Mouse (Mus musculus): ENCODE measurements around the gene 2900026A02Rik. TPM values are rescaled to one million over a fixed set of nuclear protein-coding genes. Genes with fewer than 3 reads are reported as not detected.

Gene 2900026A02Rik
- polyA plus RNA-seq, 1 experiment: 29.0 TPM

DNA sequence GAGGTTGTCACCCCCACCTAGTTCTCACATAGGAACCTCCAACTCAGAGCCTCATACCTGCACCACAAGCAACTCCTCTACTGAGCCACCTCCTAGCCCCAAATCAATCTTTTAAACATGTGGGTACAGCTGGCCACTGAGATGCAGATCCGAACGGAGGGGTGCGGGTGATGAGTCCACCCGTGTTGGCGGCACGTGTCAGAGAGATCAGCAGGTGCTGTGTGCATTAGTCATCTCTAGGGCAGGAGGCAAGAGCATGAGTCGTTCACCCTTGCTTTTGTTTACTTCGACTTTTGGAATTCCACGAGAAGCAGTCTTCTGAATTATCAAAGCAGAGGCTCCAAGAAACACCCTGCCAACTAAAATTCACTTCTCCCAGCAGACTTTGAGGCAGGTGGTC, 16.8 kb downstream of the 2900026A02Rik start:
- no peak overlapping the region for H3K4me3 ChIP-seq (ENCODE audit: insufficient read depth, low read length)
- H3K27ac ChIP-seq (ENCODE audit: insufficient read depth, low read length): no peak overlapping the region
- TF ChIP-seq CTCF (IDR thresholded peaks at IDR 0.05; ENCODE audit: borderline replicate concordance, insufficient read depth, low read length) (no peak), POLR2A (IDR thresholded peaks at IDR 0.05; ENCODE audit: low read depth, low read length) (no peak)
- H3K4me1 ChIP-seq (ENCODE audit: control insufficient read depth, insufficient read depth, low read length): peaks cover 7% of the 10 kb centered on the region

DNA sequence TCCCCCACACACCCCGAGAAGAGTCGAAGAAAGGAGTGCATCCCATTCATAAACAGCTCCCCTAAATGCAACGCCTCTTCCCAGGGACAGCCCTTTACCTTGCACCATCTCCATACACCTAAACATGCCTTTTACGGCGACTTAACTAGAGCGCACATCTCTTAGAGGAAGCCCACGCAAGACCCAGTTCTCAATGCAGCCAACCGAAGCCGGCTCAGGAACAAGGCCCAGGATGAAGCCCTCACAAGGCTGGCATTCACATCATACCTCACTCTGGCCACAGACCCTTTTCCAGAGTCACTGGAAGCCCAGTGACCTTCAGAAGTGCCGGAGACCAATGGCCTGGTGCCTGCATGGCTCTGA, 21.3 kb downstream of the 2900026A02Rik start:
- no peaks in the 10 kb centered on the region for H3K4me1 ChIP-seq (ENCODE audit: control insufficient read depth, insufficient read depth, low read length)
- TF ChIP-seq POLR2A (IDR thresholded peaks at IDR 0.05; ENCODE audit: low read depth, low read length): no peak
- no peak for TF ChIP-seq CTCF (IDR thresholded peaks at IDR 0.05; ENCODE audit: borderline replicate concordance, insufficient read depth, low read length)
- no peak overlapping the region for H3K27ac ChIP-seq (ENCODE audit: insufficient read depth, low read length)

DNA sequence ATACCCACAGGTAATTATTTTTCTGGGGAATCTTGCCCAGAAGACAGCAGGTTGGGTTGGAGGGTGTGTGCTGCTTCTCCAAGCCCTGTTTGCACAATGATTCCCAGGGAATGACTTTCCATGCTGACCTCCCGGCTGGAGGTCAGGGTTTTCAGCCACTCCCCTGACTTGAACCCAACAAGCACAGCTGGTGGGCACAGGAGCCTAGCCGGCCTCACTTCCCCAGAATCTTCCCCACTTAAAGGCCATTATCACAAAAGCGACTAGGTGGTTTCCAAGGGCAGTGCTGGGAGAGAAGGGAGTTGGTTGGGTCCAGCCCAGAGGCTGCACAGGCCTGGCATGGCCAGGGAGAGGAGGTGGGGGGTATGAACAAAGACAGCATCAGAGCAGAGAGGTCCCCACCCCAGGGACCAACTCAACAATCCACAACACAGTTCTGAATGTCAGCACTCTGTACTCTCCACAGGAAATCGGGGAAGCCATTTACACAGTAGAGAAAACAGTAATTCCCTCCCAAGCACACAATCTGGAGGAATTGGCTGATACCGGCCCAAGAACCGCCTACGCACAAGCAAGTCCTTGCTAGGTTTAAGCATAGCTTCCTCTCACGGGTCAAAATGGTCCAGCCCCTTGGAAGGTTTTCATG, 21.8 kb downstream of the 2900026A02Rik start:
- TF ChIP-seq POLR2A (IDR thresholded peaks at IDR 0.05; ENCODE audit: low read depth, low read length) (no peak), CTCF (IDR thresholded peaks at IDR 0.05; ENCODE audit: borderline replicate concordance, insufficient read depth, low read length) (no peak)
- no peak overlapping the region for H3K27ac ChIP-seq (ENCODE audit: insufficient read depth, low read length)
- no peak overlapping the region for H3K4me3 ChIP-seq (ENCODE audit: insufficient read depth, low read length)
- no peaks in the 10 kb centered on the region for H3K4me1 ChIP-seq (ENCODE audit: control insufficient read depth, insufficient read depth, low read length)

More for the DNA sequence above, 21.3 kb downstream of the 2900026A02Rik start:
- H3K4me3 ChIP-seq (ENCODE audit: insufficient read depth, low read length): no peak overlapping the region

DNA sequence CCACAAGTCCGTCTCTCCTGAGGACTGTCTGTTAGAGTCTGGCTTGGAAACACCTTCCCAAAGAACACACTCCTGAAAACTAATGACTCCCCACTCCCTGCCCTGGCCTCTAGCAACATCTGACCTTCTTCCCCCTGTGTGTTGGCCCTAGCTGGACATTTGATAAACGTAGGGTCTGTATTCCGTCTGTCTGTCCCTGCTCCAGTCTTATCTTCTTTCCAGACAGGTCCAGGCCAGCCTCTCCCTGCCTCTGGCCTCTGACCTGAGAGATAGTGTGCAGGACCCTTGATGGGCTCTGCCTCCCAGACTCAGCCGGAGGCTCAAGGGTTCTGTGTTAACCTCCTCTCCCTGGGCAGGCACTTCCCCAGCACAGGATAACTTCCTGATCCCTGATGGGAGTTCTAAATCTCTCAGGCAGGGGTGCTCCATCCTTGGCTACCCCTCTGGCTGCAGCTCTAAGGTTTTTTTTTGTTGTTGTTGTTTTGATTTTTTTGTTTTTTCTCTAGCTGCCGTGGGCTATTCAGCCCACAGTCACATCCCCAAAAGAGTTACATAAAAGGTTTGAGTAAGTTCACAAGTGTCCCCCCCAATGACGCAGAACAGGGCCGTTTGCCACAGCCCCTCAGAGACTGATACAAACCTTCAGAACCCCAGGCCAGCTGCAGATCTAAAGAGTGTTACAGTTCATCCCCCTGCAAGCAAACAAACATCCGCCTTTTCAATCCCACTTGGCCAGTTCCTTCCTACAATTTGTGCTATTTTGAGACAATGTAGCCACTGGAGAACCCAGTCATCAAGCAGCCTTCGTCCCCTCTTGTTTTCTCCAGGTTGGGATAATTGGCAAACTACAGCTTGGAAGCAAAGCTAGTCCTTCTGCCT, 23.9 kb downstream of the 2900026A02Rik start:
- Histone ChIP-seq H3K4me1 (ENCODE audit: control insufficient read depth, insufficient read depth, low read length) (no peaks in the 10 kb centered on the region), H3K27ac (ENCODE audit: insufficient read depth, low read length) (no peak overlapping the region), H3K4me3 (ENCODE audit: insufficient read depth, low read length) (no peak overlapping the region)
- TF ChIP-seq POLR2A (IDR thresholded peaks at IDR 0.05; ENCODE audit: low read depth, low read length): no peak
- TF ChIP-seq CTCF (IDR thresholded peaks at IDR 0.05; ENCODE audit: borderline replicate concordance, insufficient read depth, low read length): no peak

DNA sequence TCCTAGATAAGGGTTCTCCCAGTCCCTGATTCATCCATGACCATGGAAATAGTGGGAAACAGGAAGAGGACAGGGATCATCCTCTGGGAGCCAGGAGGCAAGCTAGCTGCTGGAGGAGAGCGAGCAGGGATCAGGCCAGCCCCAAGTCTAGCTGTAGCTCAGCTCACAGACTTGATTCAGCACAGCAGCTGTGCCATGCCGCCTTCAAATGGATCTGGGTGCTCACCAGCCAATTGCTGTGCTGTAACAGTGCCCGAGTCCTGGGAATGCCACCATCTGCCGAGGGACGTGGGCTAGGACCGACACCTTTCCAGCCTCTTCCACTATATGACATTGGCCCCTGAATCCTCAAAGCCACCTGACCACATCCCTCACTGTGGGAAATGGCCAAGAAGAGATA, 25.1 kb downstream of the 2900026A02Rik start:
- TF ChIP-seq CTCF (IDR thresholded peaks at IDR 0.05; ENCODE audit: borderline replicate concordance, insufficient read depth, low read length): no peak
- TF ChIP-seq POLR2A (IDR thresholded peaks at IDR 0.05; ENCODE audit: low read depth, low read length): no peak
- H3K27ac ChIP-seq (ENCODE audit: insufficient read depth, low read length): no peak overlapping the region
- no peak overlapping the region for H3K4me3 ChIP-seq (ENCODE audit: insufficient read depth, low read length)
- no peaks in the 10 kb centered on the region for H3K4me1 ChIP-seq (ENCODE audit: control insufficient read depth, insufficient read depth, low read length)

DNA sequence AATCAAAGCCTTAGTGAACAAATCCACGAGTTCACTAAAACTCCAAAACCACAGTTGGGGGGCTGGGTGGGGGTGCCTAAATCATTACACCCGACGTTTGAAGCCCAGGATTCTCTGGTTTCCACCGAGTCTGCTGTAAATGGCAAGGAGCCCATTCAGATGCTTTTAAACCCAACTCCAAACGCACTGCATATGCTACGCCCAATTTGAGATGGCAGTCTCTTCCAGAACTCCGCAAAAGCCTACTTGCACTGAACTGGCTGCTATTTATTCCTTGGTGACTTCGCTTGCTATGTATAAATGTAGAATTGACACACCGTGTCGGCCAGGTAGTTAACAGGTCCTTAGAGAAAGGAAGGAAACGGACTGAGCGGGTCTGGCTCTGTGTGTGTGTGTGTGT, 25.6 kb downstream of the 2900026A02Rik start:
- no peak overlapping the region for H3K4me3 ChIP-seq (ENCODE audit: insufficient read depth, low read length)
- H3K27ac ChIP-seq (ENCODE audit: insufficient read depth, low read length): no peak overlapping the region
- no peak for TF ChIP-seq CTCF (IDR thresholded peaks at IDR 0.05; ENCODE audit: borderline replicate concordance, insufficient read depth, low read length)
- no peak for TF ChIP-seq POLR2A (IDR thresholded peaks at IDR 0.05; ENCODE audit: low read depth, low read length)
- H3K4me1 ChIP-seq (ENCODE audit: control insufficient read depth, insufficient read depth, low read length): no peaks in the 10 kb centered on the region

DNA sequence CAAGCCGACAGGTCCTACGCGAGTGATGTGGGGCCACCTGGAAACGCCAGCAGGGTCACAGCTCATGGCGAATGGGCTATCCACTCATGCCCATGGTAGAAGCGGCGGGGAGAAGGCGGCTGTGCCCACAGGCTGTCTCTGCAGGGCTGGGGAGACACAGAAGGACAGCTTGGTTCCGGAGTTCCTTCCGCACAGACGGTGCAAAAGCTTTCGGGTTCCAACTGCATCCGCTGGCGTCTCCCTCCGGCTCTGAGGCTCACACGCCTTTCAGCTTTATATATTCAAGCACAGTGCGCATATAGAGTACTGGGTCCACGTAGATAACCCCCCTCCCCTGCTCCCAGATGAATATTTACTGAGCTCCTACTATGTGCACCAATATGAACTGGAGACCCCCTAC, 27.3 kb downstream of the 2900026A02Rik start:
- Histone ChIP-seq H3K27ac (ENCODE audit: insufficient read depth, low read length) (no peak overlapping the region), H3K4me1 (ENCODE audit: control insufficient read depth, insufficient read depth, low read length) (no peaks in the 10 kb centered on the region), H3K4me3 (ENCODE audit: insufficient read depth, low read length) (no peak overlapping the region)
- TF ChIP-seq CTCF (IDR thresholded peaks at IDR 0.05; ENCODE audit: borderline replicate concordance, insufficient read depth, low read length): no peak
- TF ChIP-seq POLR2A (IDR thresholded peaks at IDR 0.05; ENCODE audit: low read depth, low read length): no peak

DNA sequence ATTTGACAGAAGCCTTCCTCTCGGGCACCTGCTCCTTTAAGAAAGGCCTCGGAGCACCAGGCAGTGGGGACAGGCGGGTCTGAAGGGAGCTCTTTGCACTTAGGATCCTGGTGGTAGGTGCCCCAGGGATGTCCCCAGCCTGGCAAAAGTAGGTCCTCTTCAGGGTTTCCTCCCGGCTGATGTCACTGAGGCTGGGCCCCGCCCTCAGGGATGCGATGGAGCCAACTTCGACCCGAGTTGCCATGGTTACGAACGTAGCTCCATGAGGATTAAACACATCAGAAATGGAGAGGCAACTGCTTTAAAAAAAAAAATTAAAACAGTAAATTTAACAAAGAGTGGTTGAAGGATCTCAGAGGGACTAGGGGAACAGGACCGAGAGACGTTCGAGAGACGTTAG, 29.1 kb downstream of the 2900026A02Rik start:
- TF ChIP-seq POLR2A (IDR thresholded peaks at IDR 0.05; ENCODE audit: low read depth, low read length) (no peak), CTCF (IDR thresholded peaks at IDR 0.05; ENCODE audit: borderline replicate concordance, insufficient read depth, low read length) (no peak)
- Histone ChIP-seq H3K4me3 (ENCODE audit: insufficient read depth, low read length) (no peak overlapping the region), H3K4me1 (ENCODE audit: control insufficient read depth, insufficient read depth, low read length) (no peaks in the 10 kb centered on the region), H3K27ac (ENCODE audit: insufficient read depth, low read length) (no peak overlapping the region)

DNA sequence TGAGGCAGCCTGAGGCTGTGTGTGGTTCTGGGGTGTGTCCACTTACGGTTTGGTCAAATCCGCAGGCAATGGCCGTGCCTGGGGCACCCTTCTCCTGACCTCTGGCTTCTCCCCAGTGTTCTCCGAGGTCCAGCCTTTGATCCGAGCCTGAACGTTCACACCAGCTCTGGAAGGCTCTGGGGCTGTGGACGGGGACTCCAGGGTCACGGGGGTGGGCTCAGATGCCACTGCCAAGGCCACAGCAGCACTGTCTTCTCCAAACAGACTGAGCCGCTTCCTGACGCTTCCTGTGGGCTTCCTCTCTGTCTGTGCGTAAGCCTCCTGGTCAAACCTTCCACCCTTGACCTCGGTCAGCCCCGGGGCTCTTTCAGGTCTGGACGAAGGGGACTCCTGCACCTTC, 30.5 kb downstream of the 2900026A02Rik start:
- H3K27ac ChIP-seq (ENCODE audit: insufficient read depth, low read length): no peak overlapping the region
- H3K4me3 ChIP-seq (ENCODE audit: insufficient read depth, low read length): no peak overlapping the region
- no peaks in the 10 kb centered on the region for H3K4me1 ChIP-seq (ENCODE audit: control insufficient read depth, insufficient read depth, low read length)
- TF ChIP-seq POLR2A (IDR thresholded peaks at IDR 0.05; ENCODE audit: low read depth, low read length): no peak

DNA sequence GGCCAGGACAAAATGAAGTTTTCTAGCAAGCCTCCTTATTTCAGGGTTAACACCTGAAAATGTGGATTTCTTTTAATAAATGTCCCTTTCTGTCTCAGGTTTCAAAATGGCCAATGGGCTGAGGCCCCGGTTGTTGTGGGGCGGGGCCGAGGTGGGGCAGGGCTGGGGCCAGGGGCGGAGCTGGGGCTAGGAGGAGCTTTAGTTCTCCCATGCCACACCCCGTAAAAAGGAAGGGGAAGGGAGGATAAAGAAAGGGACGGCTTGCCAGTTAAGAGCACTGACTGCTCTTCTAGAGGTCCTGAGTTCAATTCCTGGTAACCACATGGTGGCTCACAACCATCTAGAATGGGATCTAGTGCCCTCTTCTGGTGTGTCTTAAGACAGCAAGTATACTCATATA, 39.6 kb downstream of the 2900026A02Rik start:
- no peak overlapping the region for H3K4me3 ChIP-seq (ENCODE audit: insufficient read depth, low read length)
- TF ChIP-seq POLR2A (IDR thresholded peaks at IDR 0.05; ENCODE audit: low read depth, low read length) (no peak), CTCF (IDR thresholded peaks at IDR 0.05; ENCODE audit: borderline replicate concordance, insufficient read depth, low read length) (no peak)
- no peaks in the 10 kb centered on the region for H3K4me1 ChIP-seq (ENCODE audit: control insufficient read depth, insufficient read depth, low read length)
- no peak overlapping the region for H3K27ac ChIP-seq (ENCODE audit: insufficient read depth, low read length)
